Mouse (Mus musculus) G1E (cell line): Measurements from ENCODE around the gene Osbpl9. TPM values are rescaled to one million over a fixed set of nuclear protein-coding genes. Genes with fewer than 3 reads are reported as not detected.

Experiments
- ATAC-seq: 2 replicates; pipeline ENCODE4 v1.8.0; 2016; ENCODE audit warnings: mild to moderate bottlenecking; ENCODE audit not compliant: insufficient number of reproducible peaks, poor library complexity, low FRiP score, severe bottlenecking; ENCODE audit errors: extremely low read depth
- DNase-seq: peaks from one replicate; pipeline ENCODE4 v3.0.0; 2012; ENCODE audit warnings: low spot score
- H3K27me3 ChIP-seq: 2 replicates; pipeline ENCODE4 v1.6.1; 2012; ENCODE audit warnings: mild to moderate bottlenecking, low read length, inconsistent platforms; ENCODE audit not compliant: insufficient read depth
- H3K36me3 ChIP-seq: replicated peaks from 2 replicates; pipeline ENCODE3; 2012; ENCODE audit warnings: mild to moderate bottlenecking, inconsistent platforms
- H3K4me1 ChIP-seq: 2 replicates; pipeline ENCODE4 v1.6.1; 2012; ENCODE audit warnings: low read depth, low read length, inconsistent platforms, mixed read lengths; ENCODE audit not compliant: insufficient read depth
- H3K4me3 ChIP-seq: 2 replicates; pipeline ENCODE4 v1.5.1; 2012; ENCODE audit warnings: low read depth, mild to moderate bottlenecking, inconsistent platforms, low read length, moderate library complexity, mixed read lengths
- H3K9me3 ChIP-seq: replicated peaks from 2 replicates; pipeline ENCODE4 v1.6.1; 2012; ENCODE audit warnings: inconsistent platforms
- CTCF ChIP-seq: IDR thresholded peaks from 2 replicates; pipeline ENCODE4 v1.5.1; 2012; ENCODE audit warnings: low read depth, low read length, inconsistent platforms, mixed read lengths
- GATA1 ChIP-seq: IDR thresholded peaks from 2 replicates; pipeline ENCODE4 v1.6.1; 2012; ENCODE audit warnings: borderline replicate concordance, low read length, inconsistent platforms, mixed read lengths
- GATA2 ChIP-seq: IDR thresholded peaks from 2 replicates; pipeline ENCODE4 v1.6.1; 2012; ENCODE audit warnings: low read depth, low read length, inconsistent platforms, borderline replicate concordance
- POLR2AphosphoS5 ChIP-seq: IDR thresholded peaks from 2 replicates; pipeline ENCODE4 v1.6.1; 2012; ENCODE audit warnings: low read depth, low read length, inconsistent platforms; ENCODE audit not compliant: insufficient replicate concordance
- TAL1 ChIP-seq: conservative IDR thresholded peaks from 2 replicates; pipeline ENCODE4 v1.6.1; 2012; ENCODE audit warnings: low read depth, low read length, inconsistent platforms, mixed read lengths
- polyA plus RNA-seq: library from polyadenylated mRNA; stranded (reverse); fragments of >175 nt; gene quantifications from 2 replicates; pipeline ENCODE4 v1.2.3, GENCODE M21; 2012
- total RNA-seq, 2 experiments: library from RNA; stranded (forward) in 1 of 2; stranded (reverse) in 1 of 2; fragments of 200-1000 nt in 1 of 2; fragments of >200 nt in 1 of 2; fragmentation: Nextera tagmentation in 1 of 2; gene quantifications; 2 replicates each; pipeline ENCODE4 v1.2.3; 2014 to 2017

Osbpl9 gene
- total and polyA plus RNA-seq, 3 experiments: 6.4 to 147 (median 77.9) TPM

DNA sequence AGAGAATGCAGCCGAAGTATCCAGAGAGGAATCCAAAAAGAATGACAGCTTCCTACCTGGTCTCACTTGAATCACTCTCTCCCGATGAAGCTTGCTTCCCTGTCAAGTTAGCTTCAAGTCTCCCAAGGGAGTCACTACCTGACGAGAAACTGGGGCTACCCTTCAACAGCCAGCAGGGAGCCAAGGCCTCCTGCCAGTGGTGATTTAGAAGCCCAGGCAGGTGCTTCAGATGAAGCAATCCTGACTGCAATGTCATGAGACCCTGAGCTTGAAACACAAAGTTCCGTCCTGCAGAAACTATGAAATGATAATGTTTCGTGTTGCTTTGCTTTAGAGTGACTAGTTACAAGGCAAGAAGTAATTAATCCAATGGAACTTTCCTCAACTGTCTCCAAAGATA is 8.2 kb downstream of the Osbpl9 start:
- H3K27me3 ChIP-seq: no peaks in the 10 kb centered on the region
- no peak overlapping the region for H3K4me3 ChIP-seq
- TF ChIP-seq GATA2 (no peak), GATA1 (no peak), TAL1 (no peak), CTCF (no peak), POLR2AphosphoS5 (no peak)
- no peaks in the 10 kb centered on the region; the same call in 1 of the 2 replicates for H3K4me1 ChIP-seq
- DNase-seq: no peak
- no peaks in the 10 kb centered on the region for H3K9me3 ChIP-seq
- peaks cover 6% of the 10 kb centered on the region for H3K36me3 ChIP-seq
- no peak for ATAC-seq

DNA sequence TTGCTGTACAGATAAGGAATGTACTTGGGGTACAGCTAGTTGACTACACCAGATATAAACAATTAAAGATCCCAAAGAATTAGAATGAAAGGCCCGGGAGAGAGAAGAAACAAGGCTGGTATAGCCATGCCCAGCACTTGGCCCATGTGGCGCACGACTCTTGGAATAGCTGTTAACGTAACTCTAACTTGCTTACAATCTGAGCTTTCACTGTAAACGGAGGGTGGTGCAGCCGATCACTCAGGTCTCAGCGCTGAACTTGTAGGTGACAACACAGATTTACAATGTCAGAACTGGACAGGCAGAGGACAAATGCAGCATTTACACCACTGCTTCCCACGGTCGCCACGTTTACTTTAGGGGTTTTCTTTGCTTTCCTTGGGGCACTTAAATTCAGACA is 10.5 kb downstream of the Osbpl9 start:
- no peak for ATAC-seq

DNA sequence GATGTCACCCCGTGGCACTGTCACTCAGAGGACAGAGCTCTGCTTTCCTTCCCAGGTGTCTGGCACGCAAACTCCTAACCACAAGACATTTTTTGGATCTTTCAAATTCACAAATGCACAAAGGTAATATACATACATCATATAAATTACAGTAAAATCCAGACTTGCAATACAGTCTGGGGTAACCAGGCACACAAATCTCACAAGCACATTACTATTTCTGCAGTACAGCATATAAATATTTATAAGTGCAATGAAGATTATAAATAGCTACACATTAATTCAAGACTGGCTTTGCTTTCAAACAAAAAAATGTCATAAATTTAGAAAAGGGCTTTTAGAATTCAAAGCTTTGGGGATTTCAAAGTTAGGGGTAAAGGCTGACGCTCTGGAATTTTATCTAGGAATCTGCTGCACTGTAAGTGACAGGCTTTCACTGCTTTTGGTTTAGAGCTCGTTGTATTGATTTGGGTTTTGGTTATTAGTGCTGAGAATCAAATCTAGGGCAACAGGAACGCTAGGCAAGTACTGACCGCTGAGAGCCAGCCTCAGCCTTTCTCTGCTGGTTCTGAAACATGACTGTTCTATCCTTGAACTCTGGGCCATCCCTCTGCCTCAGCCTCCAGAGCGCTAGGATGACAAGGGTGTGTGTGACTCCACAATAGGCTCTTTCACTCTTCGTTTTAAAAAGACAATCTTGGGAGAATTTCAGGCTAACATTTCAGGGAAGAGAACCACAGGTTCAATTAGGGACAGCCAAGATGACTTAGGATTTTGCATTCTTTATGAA is 16.3 kb downstream of the Osbpl9 start:
- Histone ChIP-seq H3K4me3 (no peak overlapping the region), H3K4me1 (no peaks in the 10 kb centered on the region), H3K9me3 (no peaks in the 10 kb centered on the region), H3K36me3 (no peaks in the 10 kb centered on the region), H3K27me3 (no peaks in the 10 kb centered on the region)
- TF ChIP-seq CTCF: no peak
- no peak for TF ChIP-seq GATA2
- no peak for TF ChIP-seq POLR2AphosphoS5
- TF ChIP-seq TAL1: no peak
- TF ChIP-seq GATA1: no peak
- ATAC-seq: no peak
- DNase-seq: no peak

More for the DNA sequence above, 10.5 kb downstream of the Osbpl9 start:
- no peak for TF ChIP-seq TAL1
- no peak for TF ChIP-seq GATA1
- no peak for TF ChIP-seq GATA2
- no peak for TF ChIP-seq POLR2AphosphoS5
- TF ChIP-seq CTCF: no peak
- Histone ChIP-seq H3K9me3 (no peaks in the 10 kb centered on the region), H3K27me3 (no peaks in the 10 kb centered on the region), H3K4me3 (no peak overlapping the region), H3K4me1 (no peaks in the 10 kb centered on the region; the same call in 1 of the 2 replicates), H3K36me3 (peaks cover under 1% of the 10 kb centered on the region)
- no peak for DNase-seq

DNA sequence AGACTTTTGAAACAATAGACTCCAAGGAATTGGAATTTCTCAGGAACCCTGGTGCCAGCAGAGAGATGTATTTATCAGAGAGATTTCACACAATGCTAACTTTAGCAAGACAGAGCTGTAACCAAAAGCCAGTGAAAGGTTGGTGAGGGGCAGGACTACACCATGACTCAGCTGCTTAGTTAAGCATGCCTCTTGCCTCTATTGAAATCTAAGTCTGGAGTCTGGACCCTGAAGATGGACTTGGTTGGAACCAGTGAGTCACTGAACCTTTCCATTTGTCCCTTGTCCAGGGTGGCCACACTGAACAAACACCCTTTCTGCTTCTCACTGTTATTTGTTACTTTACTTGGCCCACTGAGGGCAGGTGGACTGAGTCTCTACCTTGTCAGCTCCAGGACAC is 26.4 kb downstream of the Osbpl9 start:
- no peak for ATAC-seq
- Histone ChIP-seq H3K4me1 (peaks cover 4% of the 10 kb centered on the region; the same call in 1 of the 2 replicates), H3K36me3 (no peaks in the 10 kb centered on the region), H3K4me3 (no peak overlapping the region), H3K9me3 (no peaks in the 10 kb centered on the region), H3K27me3 (no peaks in the 10 kb centered on the region)
- no peak for DNase-seq
- TF ChIP-seq GATA2: no peak
- TF ChIP-seq GATA1: no peak
- TF ChIP-seq TAL1: no peak
- TF ChIP-seq POLR2AphosphoS5: no peak
- no peak for TF ChIP-seq CTCF

DNA sequence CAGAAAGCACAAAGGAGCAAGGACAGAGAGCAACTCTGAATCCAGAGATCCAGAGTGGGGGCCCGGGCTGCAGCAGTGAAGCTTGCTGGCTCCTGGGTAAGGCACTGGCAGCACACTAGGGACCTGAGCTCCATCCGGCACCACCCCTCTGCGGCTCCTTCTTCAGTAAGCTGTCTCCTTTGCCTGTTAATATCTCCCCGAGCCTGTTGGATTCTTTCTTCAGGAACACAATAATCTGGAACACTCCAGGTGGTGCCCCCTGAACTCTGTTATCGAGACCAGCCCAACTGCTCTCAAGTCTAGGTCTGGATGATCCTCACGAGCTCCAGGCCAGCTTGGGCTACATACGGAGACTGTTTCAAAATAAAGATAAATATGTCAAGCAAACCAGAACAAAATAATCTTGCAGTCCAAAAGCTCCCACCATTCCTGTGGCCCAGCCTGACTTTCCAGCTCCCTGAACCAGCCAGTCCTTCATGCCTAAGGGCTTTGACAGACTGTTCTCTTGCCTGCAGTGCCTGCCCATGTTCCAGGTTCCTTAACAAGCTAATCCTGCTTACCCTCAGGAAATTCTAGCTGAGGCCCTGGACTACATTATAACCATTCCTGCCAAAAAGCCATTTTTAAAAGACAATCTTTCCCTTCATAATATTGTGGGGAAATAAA is 28.2 kb downstream of the Osbpl9 start:
- no peaks in the 10 kb centered on the region for H3K27me3 ChIP-seq
- no peak for DNase-seq
- ATAC-seq: no peak

DNA sequence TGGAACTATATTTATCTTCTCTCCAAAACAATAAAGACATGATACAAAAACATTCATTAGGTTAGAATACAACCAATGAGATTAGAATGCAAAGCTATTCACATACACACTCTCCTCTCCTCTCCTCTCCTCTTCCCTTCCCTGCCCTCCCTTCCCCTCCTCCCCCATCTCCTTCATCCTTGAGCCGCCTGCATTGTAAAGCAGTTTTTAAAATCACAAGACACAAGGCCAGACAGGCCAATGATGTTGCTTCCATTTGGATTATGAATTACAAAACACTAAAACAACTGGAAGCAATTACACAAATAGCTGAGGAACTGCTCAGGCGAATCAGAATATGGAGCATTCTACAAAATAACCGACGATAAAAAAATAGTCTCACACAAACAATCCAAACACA is 28.7 kb downstream of the Osbpl9 start:
- Histone ChIP-seq H3K36me3 (no peaks in the 10 kb centered on the region), H3K4me1 (peaks cover 4% of the 10 kb centered on the region; the same call in 1 of the 2 replicates), H3K9me3 (no peaks in the 10 kb centered on the region), H3K27me3 (no peaks in the 10 kb centered on the region), H3K4me3 (no peak overlapping the region)
- no peak for ATAC-seq
- TF ChIP-seq TAL1 (no peak), GATA1 (no peak), GATA2 (no peak)
- DNase-seq: no peak

More for the DNA sequence above, 28.2 kb downstream of the Osbpl9 start:
- no peak for TF ChIP-seq POLR2AphosphoS5
- no peak for TF ChIP-seq GATA2
- TF ChIP-seq CTCF: no peak
- no peak for TF ChIP-seq GATA1
- TF ChIP-seq TAL1: no peak
- no peaks in the 10 kb centered on the region for H3K36me3 ChIP-seq
- peaks cover 4% of the 10 kb centered on the region; the same call in 1 of the 2 replicates for H3K4me1 ChIP-seq
- no peak overlapping the region for H3K4me3 ChIP-seq
- no peaks in the 10 kb centered on the region for H3K9me3 ChIP-seq
